Mouse (Mus musculus) monocyte, adult 2 months (primary cell): Measurements from ENCODE around the gene BC052040.

Experiments used
- DNase-seq, 2 experiments: peaks; one replicate each; pipeline ENCODE4 v3.0.0; 2022; ENCODE audit warnings: low spot score in 2 of 2, low read depth in 1 of 2

The BC052040 gene

GRCm38 (mm10) chr2:115600724-115601123 is 19.2 kb downstream of the BC052040 start:
- no peak for DNase-seq

DNA sequence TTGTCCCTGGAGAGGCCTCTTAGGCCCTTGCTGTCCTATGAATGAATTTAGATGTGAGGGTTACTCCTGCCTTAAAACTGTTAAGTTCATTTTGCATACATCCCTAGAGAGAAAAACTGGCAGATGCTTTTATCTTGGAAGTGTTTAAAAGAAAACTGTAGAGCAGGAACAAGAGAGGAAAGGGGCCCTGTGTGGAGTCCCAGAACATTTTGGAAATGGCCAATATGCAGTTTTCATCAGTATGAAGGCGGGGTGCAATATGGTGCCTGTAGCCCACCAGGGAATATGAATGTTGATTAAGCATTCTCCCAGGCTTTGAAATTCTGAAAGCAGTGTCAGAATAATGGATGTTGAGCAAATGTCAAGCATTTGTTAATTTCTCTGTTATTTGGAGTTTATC is 19.8 kb downstream of the BC052040 start:
- DNase-seq = no peak

- no peak for DNase-seq
These were observed 20.6 kb downstream of the BC052040 start for GRCm38 (mm10) chr2:115602116-115602515.

DNA sequence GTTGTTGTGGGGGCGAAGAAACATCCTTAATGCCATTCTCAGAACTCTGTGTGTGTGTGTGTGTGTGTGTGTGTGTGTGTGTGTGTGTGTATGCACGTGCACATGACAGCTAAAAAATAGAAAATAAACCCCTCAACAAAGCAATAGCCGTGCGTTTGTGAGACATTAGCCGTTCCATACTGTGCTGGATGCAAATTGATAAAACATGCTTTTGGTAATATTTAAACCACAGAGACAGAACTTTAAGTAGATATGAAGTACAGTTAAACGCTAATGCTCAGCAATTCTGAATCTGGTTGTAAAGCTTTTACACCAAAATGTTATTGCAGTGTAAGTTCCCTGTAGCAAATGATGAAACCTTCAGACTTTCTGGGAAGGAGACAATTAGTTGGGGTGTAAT is 22.6 kb downstream of the BC052040 start:
- DNase-seq = no peak

DNA sequence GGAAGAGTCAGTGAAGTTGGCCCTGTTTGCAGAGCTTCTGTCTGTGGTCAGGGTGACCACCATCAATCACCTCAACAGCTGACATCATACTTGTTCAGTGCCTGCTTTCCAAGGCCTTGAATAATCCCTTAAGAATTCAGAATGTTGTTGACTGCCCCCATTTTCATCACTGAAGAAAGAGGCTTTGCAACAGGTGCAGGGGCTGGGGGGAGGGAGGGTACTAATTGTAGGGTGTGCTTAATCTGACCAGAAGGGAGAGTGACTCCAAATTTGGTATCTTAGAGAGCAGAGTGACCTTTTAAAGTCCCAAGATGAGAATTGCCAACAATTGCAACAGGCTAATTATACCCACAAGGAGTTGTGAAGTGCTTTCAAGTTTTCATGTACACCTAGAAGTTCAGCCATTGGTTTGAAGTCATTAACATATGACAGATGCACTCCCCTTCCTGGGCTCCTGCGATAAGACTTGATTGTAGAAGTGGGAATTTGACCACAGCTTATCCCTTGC is 24.4 kb downstream of the BC052040 start:
- DNase-seq = no peak

DNA sequence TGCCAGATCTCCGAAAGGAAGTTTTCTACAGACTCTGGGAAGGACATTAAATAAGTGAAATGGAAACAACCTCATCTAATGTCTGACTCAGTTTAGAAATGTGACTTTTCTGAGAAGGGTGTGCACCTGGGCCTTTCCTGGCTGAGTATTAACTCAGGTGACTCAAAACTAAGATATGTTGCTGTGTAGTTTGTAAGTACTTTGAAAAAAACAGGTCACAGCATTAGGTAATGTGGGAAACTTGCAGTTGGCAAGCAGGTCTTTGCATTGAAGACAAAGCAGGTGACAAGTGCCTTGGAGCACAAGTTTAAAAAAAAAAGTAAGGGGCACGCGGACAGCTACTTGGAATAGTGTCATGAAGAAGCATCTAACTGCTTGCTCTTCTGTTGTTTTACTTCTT is 27.5 kb downstream of the BC052040 start:
- DNase-seq = no peak

- DNase-seq = no peak
These were observed 28.6 kb downstream of the BC052040 start for GRCm38 (mm10) chr2:115610092-115610491.

- no peak for DNase-seq
These were observed 29.0 kb downstream of the BC052040 start for GRCm38 (mm10) chr2:115610503-115610902.

GRCm38 (mm10) chr2:115613830-115614520 is 32.5 kb downstream of the BC052040 start:
- no peak for DNase-seq

DNA sequence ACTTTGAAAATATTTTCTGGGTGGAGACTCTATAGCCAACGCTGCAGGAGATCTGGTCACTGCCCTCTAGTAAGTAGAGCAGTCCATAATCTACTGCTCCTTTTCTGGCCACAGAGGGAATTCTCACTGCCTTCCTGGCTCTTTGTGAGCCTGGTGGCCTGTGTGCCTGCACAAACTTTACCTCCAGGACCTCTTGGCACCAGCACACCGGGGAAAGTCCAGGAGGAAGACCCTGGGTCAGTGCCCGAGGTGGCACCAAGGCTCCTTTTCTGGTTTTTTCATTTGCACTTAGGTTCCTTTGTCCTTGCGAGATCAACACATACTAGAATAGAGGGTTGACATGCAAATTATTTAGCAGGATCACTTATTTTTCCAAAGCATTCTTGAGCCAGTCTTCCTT is 47.0 kb downstream of the BC052040 start:
- DNase-seq = no peak

- no peak for DNase-seq
These were observed 49.5 kb downstream of the BC052040 start for GRCm38 (mm10) chr2:115631031-115631434.

DNA sequence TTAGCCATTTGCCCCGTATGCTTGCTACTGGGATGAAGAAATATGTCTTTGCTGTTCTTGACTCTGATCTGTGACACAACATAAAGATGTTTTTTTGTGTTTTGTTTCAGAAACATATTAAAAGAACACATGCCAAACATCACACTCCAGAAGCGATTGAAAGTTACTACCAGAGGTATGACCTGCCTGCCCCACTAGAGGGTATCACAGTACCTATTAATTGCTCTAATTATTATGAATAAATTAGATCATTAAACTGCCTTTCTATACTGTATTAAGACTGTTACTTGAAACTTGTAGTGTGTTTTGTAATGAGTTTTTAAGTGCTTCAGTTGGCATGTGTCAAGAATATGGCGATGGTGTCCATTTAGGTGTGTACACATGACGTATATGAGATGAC is 50.3 kb downstream of the BC052040 start:
- no peak for DNase-seq

- no peak for DNase-seq
These were observed 68.7 kb downstream of the BC052040 start for GRCm38 (mm10) chr2:115650203-115650602.

- DNase-seq = no peak
These were observed 78.2 kb downstream of the BC052040 start for GRCm38 (mm10) chr2:115659712-115660111.

DNA sequence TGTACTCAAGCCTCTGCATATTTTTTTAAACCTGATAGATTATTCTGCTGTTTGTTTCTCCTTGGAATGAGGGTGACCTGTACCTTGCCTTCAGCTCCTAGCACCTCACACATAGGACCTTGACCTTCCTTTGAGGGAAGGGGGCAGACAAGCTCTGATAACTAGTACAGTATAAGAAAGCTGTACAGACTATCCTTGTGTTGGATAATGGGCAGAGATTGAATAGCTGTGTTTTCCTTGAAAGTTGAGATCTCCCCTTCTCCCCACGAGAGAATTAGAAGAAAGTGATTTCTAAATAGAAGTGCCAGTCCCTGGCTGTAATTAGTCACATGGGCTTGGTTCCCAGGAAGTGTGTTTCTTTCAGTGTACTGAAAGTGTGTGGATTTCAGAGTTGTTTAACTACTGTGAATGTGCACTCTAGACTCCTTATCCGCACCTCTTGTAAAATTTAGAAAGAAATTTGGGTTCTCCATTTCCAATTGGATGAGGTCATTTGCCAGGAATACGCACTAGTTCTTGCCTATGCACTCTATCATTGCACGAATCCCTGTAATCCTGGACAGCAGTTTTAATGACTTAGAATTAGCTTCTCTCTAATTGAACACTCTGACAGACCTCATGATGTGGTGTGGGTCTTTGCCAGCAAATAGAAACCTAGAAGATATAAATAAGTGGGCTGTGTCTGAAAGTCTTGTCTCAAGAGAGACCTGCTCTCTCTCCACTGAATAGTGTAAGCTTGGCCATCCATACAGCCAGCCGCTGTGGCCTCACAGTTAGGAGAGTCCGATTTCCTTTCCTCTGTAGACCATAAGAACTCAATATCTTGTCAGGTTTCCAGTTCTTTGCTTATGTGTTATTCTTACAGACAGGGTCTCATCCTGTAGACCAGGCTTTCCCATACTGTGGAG is 79.0 kb downstream of the BC052040 start:
- no peak for DNase-seq

GRCm38 (mm10) chr2:115667516-115667915 is 86.0 kb downstream of the BC052040 start:
- DNase-seq = no peak

GRCm38 (mm10) chr2:115673054-115673660 is 91.6 kb downstream of the BC052040 start:
- no peak for DNase-seq

- DNase-seq = no peak
These were observed 97.3 kb downstream of the BC052040 start for GRCm38 (mm10) chr2:115678786-115679185.

DNA sequence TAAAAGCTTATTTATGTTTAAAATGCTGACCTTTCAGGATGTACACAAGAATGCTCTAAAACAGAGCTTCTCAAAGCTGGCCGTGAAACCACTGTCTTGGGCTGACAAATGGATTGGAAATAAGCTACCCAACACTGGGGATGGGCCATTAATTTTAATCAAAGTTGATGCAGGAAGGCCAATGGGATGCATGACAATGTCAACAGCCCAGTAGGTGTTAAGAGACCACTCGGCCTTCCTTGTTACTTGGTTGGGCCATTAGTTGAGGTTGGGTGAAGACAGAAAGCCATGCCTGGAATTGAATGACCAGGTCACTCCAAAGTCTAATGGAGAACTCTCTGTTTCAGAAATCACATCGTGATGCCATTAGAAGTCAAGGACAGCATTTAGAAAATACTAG is 103.7 kb downstream of the BC052040 start:
- DNase-seq = no peak

- DNase-seq = no peak
These were observed 106.1 kb downstream of the BC052040 start for GRCm38 (mm10) chr2:115687612-115688011.

- no peak for DNase-seq
These were observed 106.8 kb downstream of the BC052040 start for GRCm38 (mm10) chr2:115688282-115688681.

GRCm38 (mm10) chr2:115693841-115694240 is 112.3 kb downstream of the BC052040 start:
- DNase-seq = no peak
